Mouse (Mus musculus) colon, adult 2 months (tissue): ENCODE data around the gene Qrsl1. TPM values are rescaled to one million over a fixed set of nuclear protein-coding genes. Genes with fewer than 3 reads are reported as not detected.

Source experiments
- polyA plus RNA-seq: library from polyadenylated mRNA; depleted of rRNA; stranded (reverse); fragments of >200 nt; gene quantifications from 2 replicates; pipeline ENCODE4 v1.2.3, GENCODE M21; 2012; rRNA removed

Gene Qrsl1
- 10.7 and 10.8 TPM in 2 replicates for polyA plus RNA-seq

DNA sequence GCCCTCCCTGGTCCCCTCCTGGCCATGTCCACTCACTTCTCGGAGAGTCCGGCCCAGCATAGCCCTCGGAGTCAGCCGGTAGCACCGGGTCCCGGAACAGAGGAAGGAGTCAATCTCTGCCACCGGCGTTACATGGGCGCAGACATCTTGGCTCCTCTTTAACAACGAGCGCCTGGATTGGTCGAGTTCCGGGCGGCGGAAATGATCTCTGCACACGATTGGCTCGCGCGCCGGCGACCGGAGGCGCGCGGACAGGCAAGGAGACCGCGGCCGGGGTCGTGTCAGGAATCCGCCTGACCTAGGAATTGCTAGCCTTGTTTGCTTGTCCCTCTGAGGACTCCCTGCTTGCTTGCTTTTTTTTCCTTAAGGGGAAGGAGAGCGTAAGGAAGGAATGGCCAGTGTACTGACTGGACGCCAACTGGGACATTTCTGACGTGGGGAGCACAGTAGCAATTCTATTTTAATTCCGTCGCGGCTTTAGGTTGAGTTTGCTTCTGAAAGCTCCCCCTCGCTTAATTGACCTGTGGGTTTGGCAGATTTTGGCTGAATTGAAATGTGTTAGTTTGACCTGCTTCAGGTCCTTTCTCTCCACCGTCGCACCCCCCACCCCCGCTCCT is at the start of gene Qrsl1, which contains the start of gene Rtn4ip1:
Gene Qrsl1, minus strand, starts transcription at position 168 of the 617 bp plus-strand sequence.
Gene Rtn4ip1, plus strand, starts transcription at position 230 of the 617 bp plus-strand sequence.

Other genes with a start within 250 kb of the Qrsl1 start
- 7.1 and 7.6 TPM in 2 replicates for gene Rtn4ip1, start 62 bp upstream of the Qrsl1 start, polyA plus RNA-seq
- 11.9 and 12.1 TPM in 2 replicates for gene Crybg1, start 247.1 kb upstream of the Qrsl1 start, polyA plus RNA-seq